Mouse (Mus musculus) cerebellum, adult 9-10 months (tissue): Measurements from ENCODE around the gene Rbm24.

Experiments
- DNase-seq: peaks from one replicate; pipeline ENCODE4 v3.0.0; 2022

The Rbm24 gene

DNA sequence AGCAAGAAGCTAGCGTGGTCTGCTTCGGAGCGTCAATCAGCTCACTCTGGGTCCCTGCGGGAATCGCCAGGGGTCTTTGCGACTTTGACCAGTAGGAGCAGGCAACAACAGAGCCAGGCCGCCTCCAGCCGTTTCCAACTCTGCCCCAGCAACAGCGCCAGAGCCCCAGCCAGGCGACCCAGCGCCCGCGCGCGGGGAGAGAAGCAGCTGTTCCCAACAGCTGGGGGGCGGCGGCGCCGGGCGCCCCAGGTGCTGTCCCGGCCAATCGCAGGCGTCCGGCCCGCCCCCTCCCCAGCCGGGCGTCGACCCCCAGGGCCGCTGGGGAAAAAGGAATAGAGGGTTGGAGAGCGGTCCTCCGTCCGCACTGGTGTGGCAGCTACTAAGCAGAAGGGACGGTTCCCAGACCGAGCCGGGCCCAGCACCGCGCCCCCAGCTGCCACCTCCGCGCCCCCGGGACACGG lies at the start of gene Rbm24:
Gene Rbm24, plus strand, starts transcription at position 294 of the 461 bp plus-strand sequence.
- DNase-seq = no peak

DNA sequence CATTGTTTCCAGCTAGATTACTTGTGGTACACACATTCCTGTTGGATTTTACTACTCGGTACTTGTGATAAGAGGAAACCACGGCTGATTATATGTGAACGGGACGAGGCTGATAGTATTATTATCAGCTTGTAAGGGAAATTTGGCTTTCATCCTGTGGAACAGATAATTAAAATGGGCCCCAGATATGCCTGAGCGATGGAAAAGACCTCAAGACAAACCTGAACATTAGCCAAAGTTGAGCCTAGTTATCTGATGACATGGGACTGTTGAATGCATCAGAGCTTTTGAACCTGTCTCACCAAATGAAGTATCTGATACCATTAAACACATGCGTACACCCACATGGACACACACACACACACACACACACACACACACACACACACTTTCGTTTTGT lies 45.4 kb upstream of the Rbm24 start:
- DNase-seq = no peak

DNA sequence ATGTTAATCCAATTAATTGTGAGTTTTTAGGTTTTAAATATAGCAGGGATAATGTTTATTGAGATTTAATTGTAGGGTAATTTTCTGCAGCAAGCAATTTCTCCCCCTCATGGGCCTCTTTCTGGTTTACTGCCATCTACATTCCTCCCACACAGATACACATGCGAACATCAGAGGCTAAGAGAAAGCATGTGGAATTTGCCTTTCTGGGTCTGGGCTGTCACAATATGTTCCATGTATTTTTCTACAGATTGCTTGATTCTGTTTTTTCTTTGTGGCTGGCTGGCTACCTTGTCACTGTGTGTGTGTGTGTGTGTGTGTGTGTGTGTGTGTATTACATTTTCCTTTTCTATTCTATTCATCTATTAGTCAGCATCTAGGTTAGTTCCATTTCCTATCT lies 42.9 kb upstream of the Rbm24 start:
- no peak for DNase-seq

DNA sequence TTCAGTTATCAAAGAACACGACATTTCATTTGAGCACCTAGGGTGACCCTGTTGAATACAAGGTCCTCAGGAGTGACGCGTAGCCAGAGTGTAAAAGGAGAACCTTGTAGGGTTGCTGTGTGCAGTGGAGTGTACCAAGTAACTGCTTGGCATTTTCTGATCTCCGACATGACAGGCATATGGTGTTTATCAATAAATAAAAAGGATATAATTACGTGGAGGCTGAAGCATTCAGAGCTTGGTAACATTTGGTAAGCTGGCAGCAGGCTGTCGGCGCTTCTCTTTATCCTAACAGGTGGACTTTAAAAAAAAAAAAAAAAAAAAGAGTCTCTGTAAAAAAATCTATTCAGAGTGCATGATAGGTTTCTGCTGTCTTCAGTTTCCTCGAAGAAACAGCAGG lies 30.8 kb upstream of the Rbm24 start:
- no peak for DNase-seq

DNA sequence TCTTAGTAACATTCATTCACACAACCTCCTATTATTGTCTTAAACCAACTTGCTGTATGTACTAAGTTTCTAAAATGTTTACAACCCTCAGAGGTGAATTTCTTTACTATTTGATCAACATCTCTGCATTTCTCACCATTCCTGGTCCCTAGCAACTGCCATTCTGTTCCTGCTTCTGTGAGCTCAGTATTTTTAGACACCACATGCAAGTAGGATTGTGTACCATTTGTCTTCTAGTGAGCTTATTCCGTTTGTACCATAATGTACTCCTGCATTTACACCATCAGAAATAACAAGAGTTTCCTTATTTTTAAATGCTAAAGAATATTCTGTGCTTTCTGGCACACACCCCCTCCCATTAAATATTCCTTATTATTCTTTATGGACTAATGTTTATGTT lies 26.6 kb upstream of the Rbm24 start:
- no peak for DNase-seq

DNA sequence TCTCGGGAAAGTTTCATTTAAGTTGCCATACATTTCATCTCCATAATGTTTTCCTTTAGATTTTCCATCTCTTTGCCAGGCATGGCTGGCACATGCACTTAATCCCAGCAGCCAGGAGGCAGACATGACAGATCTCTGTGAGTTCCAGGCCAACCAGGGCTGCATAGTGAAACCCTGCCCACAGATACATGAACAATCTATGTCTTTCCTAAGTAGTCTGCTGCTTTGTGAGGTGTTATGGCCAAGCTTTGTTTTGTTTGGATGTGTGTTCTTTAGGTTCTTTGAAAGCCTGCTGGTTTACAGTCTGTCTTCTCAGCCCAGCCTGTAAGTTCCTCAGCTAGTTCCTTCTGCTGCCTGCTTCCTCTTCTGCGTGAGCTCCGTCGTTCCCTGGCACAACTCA lies 25.3 kb upstream of the Rbm24 start:
- DNase-seq = no peak

DNA sequence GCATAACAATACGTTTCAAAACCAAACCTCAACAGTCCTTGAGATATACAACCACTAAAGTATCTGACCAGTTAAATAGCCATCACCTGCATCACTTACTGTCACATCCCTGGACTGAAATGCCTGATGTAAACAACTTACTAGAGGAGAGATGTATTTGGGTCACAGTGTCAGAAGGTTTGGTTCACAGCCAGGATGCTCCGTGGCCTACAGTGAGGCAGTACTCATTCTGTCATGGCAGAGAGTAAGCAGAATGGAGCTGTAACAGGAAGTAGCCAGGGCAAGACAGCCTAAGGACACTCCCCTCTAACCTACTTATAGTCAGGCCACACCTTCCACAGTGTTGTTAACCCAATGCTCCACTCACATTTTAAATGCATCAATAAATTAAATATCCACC lies 24.3 kb upstream of the Rbm24 start:
- no peak for DNase-seq

DNA sequence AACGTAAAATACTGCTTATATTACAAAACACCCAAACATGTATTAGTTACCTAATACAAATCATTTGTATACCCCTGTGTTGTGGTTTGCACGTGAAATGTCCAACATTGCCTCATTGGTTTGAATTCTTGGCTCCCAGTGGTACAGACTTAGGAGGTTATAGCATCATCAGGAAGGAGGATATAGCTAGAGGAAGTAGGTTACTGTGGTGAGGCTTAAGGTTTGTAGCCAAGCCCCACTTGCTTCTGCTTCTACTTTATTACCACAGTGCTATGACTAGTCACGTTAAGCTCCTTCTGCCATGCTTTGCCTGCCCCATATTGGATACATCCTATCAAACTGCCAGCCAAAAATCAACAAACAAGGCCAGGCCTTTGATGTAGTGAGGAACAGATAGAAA lies 21.0 kb upstream of the Rbm24 start:
- no peak for DNase-seq

DNA sequence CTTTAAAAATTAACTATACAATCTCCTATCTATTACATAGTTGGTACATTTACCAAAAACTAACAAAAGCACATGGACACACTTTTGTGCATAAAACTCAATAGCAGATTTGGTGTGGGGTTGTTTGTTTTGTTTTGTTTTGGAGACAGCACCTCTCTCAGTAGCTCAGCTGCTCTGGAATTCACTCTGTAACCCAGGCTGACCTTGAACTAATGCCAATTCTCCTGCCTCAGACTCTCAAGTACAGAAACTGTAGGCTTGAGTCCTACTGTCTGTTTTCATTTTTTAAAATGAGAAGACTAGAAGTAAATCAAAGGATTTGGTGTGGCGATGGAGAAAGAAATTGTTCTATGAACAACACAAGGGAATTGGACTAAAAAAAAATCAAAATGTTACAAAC lies 11.1 kb upstream of the Rbm24 start:
- DNase-seq = no peak

DNA sequence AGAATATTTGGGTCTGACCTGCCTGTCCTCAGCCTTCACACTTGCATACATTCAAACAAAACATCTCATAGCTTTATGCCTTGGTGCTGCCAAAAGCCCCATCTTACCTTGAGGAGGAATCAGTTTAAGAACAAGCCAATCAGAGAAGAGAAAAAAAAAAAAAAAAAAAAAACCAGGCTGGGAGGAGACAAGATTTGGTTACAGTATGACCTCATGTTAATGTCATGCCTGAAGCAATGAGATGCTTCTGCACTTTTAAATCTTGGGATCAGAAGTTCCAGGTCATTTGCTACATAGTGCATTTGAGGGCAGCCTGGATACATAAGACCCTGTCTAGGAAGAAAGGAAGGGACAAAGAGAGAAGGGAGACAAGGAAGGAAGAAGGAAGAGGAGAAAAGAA lies 6.0 kb upstream of the Rbm24 start:
- no peak for DNase-seq

DNA sequence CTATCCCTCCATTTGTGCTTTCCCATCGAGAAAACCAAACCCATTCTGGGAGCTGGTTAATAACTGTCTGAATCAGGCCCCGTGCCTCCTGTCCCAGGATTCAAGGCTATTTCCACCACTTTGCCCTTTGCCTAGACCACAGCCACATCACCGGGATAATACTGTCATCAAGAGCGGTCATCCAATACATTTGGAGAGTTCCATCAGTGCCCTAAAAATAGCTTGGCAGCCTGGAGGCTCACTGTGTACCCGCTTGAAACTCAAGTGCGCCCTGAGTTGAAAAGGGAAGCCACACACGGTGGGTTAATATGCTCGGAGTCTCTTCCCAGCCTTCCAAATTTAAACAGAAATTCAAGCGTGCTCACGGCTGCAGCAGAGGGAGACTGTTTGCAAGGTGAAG lies 4.6 kb upstream of the Rbm24 start:
- DNase-seq = no peak

DNA sequence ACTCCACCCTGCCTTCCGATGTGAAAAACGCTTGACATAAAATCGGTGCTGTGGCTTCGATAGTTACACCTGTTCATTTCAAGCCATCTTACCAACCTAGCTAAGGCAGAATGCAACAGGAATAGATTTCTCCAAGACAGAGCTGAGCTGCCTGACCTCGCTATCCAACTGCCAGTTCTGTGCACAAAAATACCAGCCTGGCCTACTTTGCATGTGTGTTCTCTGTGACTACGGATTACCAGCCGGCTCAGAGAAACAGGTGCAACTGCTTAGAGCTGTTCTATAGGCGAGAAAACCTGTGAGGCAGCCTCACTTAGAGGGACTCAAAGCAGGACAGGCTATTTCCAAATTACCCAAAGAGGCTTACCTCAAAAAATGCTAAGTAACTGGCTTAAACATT lies 4.2 kb upstream of the Rbm24 start:
- no peak for DNase-seq

DNA sequence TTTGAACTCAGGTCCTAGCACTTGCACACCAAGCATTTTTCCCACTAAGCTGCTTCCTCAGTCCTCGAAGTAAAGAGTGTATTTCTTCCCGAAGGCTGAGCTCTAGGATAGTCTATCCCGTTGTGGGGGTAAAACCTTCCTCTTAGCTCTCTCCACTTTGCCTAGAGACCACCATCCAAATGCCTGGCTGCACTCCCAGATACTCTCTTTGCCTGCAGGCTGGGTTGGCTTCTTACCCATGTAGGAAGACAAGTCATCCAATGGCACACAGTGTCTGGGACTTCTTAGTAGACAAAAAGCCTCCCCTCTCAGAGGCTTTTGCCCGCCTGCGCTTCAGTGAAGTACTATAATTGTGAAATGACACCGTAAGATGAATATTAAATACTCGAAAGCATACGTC lies 2.2 kb upstream of the Rbm24 start:
- DNase-seq = no peak

DNA sequence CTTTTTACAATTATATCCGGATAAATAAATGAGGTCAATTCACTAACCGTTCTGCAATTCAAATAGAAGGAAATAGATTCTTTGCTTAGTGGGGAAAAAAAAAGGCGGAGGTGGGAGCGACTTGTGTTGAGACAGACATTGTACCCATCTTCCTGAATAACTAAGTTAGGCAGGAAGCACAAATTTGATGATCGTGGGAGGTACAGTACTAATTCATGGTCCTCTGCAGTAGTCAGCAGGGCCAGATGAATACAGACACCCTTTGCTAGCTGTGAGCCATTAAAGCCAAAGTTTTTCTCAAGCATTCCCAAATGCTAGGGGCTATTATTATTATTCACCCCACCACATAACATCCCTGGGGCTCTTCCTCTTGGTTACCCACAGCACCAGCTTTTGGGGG lies 640 bp upstream of the Rbm24 start:
- DNase-seq = no peak

DNA sequence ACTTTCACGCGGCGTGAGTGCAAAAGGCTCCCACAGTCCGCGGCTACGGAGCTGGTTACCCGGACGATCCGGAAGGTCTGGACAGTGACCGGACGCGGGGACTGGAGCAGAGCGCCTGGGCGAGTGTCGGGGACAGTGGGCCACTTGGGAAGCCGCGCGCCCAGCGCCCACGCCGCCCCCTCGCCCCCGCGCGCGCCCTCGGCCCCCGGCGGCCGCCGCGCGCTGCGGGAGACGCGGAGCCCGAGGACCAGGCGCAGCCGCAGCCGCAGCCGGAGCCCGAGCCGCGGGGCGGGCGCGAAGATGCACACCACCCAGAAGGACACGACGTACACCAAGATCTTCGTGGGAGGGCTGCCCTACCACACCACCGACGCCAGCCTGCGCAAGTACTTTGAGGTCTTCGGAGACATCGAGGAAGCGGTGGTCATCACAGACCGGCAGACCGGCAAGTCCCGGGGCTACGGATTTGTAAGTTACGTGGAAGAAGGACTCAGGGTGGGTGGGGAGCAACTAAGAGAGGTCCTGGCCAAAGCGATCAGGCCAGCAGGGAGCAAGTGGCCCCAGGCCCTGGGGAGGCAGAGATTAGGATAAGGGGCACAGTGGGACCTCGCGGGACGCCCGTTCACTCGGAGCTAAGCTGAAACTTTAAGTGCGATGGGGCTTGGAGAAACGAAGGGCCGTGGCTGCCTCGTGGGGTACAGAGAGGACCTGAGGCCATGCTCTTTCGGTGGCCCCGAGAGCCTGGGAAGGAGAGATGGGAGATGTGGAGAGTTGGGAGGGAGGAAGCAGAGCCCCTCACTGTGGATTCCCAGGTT lies 704 bp downstream of the Rbm24 start:
- DNase-seq = no peak

DNA sequence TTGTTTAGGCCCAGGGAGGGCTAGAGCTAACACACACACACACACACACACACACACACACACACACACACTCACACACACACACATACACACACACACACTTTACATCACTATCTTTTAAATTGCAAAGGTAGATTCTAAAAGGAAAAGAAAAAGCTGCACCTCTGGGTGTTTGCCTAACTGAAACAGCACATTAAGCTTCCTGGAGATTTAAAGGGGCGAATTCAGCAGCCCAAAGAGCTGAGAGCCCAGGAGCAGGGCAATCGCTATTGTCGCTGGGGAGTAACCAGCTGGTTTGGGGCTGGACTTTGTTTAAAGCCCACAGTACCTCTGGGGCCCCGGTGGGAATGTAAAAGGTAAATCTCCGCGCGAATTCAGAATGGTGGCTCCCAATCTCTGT lies 1.4 kb downstream of the Rbm24 start:
- no peak for DNase-seq

DNA sequence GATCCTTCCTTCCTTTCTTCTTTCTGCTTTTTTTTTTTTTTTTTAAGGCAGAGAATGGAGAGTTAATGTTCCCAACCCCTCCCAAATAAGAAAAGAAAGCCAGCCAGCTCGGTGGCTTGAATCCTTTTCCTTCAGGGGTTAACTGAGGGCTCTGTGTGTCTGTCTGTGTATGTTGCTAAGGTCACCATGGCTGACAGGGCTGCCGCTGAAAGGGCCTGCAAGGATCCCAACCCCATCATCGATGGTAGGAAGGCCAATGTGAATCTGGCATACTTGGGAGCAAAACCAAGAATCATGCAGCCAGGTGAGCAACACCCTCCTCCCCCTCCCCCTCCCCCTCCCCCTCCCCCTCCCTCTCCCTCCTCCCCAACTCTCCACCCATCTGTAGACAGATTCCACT lies 1.9 kb downstream of the Rbm24 start:
- no peak for DNase-seq

DNA sequence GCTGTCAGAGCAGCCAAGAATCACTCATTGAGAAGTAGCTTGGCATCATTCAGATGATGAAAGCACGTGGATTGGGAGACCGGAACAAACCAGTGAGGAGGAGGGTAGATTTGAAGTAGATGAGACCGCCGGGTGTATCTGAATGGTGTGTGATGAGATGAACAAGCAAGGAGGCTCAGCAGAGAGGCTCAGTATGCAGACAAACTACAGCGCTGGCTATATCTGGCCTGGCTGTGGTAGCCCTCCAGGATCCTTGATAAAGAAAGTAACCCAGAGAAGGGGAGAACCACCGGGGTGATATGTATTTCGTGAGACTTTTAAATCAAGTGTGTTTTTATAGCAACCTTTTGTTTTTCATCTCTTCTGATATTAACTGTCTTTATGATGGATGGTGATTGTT lies 5.6 kb downstream of the Rbm24 start:
- no peak for DNase-seq

DNA sequence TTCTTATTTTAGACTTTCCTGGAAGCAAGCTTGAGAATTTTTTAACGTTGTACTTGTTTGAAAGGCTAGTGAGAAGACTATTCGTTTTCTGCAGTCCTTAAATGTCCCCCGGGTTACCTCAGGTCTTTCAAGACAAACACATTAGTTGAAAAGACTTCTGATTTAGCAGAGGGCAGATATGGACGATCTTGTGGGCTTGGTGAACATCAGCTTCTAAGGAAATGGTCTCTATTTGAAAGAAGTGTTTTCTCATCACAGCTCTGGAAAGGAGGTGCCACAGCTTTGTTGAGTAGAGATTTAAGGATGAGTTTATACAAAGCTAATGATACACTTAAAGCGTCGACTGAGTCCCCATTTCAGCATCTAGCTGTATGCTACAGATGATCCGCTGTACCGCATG lies 6.1 kb downstream of the Rbm24 start:
- no peak for DNase-seq

DNA sequence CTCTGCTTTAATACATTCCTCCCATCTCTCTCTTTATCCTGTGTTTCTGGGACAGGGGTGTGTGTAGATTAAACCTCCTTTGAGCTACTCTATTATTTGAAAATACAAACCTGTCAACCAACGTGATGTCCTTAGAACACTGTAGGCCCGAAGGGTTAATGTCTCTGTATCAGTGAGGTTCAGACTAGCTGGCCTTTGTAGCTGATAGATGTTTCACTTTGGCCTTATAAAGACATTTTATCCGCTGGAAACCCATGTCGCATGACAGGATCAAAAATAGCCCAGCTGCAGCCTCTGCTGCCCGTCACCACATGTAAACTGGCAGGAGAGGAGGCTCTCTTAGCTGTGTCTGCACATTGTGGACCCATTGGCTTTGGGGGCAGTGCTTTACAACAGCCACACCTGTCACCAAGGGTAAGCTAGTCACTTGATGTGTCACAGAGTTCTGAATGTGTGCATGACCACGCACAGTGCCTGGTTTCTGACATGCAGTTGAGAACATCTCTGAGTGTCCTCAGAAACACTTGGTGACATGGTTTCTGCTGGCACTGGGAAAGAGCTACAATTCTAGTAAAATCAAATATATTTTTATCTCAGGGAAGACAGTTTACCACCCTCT lies 8.5 kb downstream of the Rbm24 start:
- DNase-seq = no peak

DNA sequence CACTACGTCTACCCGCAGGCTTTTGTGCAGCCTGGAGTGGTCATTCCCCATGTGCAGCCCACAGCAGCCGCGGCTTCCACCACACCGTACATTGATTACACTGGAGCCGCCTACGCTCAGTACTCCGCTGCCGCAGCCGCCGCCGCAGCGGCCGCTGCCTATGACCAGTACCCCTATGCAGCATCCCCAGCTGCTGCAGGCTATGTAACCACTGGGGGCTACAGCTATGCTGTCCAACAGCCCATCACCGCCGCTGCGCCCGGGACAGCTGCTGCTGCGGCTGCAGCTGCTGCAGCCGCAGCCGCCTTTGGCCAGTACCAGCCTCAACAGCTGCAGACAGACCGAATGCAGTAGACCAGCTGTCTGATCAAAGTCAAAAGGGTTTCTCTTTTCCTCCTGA lies 10.7 kb downstream of the Rbm24 start:
- no peak for DNase-seq

DNA sequence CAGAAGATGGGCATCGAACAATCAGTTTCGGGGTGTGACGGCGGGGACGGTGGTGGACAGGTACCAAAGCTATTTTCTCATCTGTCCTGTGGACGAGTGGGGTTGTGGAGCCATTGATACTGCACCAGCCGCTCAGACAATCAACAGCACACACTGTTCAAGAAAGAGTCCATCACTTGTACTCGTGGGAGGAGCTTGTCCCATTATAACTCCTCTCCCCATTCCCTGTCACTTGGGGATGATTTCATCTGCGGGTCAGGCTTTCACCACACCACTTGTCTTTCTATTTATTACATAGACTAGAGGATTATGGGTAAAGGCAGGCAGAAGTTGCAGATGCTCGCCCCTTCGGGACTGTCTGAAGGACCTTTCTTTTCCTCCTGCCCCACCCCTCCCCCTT lies 11.6 kb downstream of the Rbm24 start:
- no peak for DNase-seq

DNA sequence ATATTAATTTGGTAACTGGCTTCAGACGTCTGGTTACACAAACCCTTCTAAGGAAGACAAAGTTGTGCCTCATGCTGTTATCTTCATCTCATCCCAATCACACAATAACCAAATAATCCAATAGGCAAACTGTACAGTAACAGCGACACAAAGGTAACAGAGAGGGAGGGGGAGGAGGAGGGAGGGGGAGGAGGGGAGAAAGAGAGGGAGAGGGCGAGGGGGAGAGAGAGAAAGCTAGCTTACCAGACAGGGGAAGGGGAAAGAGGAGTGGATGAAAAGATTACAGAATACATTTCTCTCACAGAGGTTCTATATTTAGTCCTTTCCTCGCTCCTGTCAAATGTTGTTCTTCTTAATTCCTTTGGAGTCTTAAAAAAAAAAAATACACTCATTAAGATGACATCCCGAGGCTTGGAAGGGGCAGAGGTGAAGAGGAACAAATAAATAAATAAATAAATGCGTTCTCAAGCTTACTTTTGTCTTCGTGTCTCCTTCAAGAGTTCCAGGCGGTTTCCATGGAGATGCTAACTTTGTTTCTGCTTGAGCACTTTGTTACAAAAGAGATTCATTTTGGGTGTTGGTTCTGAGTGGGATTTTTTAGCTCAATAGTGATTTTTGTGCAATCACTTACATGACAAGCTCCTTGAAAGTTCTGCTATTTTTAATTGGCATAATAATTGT lies 15.8 kb downstream of the Rbm24 start:
- no peak for DNase-seq

DNA sequence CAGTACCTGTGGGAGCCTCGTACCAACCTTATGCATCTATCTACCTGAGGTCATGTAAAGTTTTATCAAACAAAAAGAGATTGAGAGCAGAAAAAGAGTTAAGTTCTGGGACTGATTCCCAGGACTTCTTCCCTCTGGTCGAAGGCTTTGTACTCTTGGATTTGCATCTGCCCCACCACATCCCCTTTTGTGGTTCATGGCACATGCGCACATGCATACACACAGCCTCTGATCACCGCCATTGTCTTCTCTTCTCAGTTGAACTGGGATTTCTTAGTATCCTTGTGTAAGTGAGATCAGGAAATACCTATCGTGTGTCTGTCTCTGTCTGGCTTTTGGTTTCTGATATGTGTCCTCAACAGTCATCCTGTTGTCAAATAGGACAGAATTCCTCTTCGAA lies 20.7 kb downstream of the Rbm24 start:
- no peak for DNase-seq
